Mouse (Mus musculus) cerebellum, adult 11-12 months (tissue): ENCODE results near the gene Pdhb.

ENCODE experiments used
- DNase-seq: peaks from one replicate; pipeline ENCODE4 v3.0.0; 2022

Gene Pdhb

DNA sequence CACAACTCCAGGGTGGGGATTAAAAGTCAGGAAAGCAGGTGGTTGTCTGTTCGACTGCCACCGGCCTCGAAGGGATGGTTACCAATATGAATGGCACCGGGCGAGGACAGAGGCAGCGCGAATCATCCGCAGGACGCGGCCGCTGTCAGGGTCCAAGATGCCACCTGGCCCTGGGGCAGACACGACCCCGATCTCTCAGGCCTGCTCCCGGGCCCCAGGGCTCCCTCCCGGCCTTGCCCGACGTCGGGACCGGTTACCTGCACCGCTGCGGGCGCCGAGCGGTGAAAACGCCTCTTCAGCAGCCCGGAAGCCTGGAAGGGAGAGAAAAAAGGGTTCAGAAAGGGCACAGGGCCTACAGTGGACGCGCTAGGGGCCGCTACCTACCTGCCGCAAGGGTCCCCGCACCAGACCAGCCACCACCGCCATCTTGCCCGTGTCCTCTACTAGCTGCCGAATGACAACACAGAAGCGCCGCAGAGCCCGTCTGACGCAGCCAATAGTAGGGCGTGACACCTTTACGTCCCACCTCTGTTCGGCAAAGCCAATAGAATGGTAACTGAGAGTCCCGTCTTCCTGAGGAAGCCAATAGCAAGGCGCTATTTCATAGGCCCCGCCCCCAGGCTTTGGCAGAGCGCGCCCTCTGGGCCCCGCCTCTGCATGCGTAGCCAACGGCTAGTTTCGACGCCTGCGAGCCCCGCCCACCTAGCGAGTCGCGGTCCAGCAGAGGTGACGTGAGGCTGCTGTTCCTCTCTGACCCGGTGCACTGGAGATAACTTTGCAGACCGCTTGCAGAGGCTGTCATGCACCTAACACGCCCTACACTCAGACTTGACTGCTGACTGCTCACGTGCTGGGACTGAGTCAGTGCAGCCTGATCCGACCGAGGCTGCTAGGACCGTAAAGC, at the start of gene Pdhb:
TSS of gene Pdhb (minus strand) at position 519 of the 904 bp plus-strand sequence.
- peak; percentile 99 for DNase-seq

DNA sequence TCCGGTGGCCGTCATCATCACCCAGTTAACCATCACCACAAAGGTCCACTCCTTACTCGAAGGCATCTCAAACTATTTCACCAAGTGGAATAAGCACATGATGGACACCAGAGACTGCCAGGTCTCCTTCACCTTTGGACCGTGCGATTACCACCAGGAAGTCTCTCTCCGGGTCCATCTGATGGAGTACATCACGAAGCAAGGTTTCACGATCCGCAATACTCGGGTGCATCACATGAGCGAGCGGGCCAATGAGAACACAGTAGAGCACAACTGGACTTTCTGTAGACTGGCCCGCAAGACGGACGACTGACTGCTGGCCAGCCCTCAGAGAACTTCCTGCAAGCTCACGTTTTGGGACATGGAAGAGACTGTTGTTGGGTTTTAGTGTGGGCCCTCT, 49.7 kb upstream of the Pdhb start:
- DNase-seq, result no peak

- DNase-seq, result no peak
These were observed 48.1 kb upstream of the Pdhb start for GRCm38 (mm10) chr14:8220912-8221311.

GRCm38 (mm10) chr14:8220306-8220705, 47.5 kb upstream of the Pdhb start:
- DNase-seq, result no peak

DNA sequence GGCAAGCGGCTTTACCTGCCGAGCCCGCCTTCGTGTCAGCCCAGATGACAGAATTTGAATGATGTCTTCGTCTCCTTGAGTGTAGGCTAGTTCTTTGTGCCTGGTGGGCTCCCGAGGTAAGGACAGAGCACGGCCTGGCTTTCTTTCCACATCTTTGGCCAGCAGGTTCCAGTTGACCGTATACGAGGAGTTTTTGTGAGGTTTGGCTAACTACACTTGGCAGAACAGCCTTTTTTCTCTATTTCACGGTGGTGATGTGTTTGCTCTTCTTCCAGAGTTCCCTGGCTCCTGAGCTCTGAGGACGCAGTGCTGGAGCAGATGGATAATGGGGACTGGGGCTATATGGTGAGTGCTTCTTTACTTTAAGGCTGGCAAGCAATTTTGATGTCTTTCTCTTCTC, 47.1 kb upstream of the Pdhb start:
- DNase-seq, result peak; percentile 43

GRCm38 (mm10) chr14:8218730-8219380, 46.0 kb upstream of the Pdhb start:
- peak; percentile 73 for DNase-seq

GRCm38 (mm10) chr14:8218238-8218637, 45.4 kb upstream of the Pdhb start:
- DNase-seq, result peak; percentile 51

DNA sequence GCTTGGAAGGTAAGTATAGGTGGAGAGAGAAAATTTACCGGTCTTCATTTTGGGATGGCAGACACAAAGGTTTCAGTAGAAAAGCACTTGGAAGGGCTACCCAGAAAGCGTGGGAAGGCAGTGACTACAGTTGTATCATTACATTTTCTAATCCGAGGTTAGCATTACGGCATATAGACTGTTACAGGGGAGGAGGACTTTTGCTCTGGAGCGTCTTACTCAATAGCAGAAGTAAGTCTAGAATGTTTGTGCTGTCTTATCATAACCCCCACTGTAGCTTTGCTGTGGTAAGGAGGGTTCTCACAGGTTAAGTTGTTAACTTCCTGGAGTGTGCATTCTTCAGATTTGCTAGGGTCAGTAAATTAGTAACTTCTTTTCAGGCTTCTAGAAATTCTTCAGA, 43.3 kb upstream of the Pdhb start:
- DNase-seq, result no peak

DNA sequence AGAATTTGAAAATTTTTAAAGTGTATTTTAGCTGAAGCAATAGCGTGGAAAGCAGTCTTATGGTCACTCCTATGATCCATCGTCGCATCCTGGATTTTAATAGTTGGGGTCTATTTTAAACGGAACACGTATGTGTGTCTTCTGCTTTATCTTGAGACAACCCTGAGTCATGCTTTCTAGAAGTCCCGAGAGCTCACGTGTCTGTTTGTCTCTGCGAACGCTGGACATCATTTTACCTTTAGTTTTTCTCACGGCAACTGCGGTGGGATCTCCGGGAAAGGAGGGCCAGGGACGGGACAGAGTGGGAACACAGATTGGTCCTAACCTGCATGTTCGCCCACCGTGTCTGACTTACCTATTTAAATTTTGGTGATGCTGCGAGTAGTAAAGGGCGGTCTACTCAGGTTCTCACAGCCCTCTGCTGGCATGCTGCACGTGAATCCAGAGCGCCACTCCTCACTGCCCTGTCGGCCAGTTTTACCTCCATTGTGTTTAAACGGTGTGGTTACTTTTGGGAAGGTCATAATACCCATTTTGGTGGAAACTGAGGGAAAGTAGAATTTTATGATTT, 42.5 kb upstream of the Pdhb start:
- peak; percentile 41 for DNase-seq

- DNase-seq, result peak; percentile 83
These were observed 41.7 kb upstream of the Pdhb start for GRCm38 (mm10) chr14:8214299-8215207.

DNA sequence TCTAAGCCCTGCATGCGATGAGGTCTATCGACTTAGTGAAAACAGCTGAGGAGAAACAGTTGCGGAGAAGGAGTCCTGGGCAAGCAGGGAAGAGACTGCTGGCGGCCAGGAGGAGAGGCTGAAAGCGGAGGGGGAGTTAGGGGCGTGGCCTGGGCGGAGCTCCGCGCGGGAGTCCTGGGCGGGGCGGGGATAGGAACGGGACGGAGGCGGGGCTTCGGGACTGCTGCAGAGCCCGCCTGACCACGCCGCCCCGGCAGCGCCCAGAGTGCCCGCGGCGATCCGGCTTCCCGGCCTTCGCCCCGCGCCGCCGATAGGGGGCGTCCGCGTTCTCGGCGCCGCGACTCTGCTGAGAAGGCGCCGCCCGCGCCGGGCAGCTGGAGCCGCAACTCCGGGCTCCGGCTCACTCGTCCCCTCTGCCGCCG, 41.0 kb upstream of the Pdhb start, which contains the start of gene Kctd6:
TSS of gene Kctd6 (plus strand) at position 338 of the 422 bp plus-strand sequence.
- DNase-seq, result peak; percentile 98

DNA sequence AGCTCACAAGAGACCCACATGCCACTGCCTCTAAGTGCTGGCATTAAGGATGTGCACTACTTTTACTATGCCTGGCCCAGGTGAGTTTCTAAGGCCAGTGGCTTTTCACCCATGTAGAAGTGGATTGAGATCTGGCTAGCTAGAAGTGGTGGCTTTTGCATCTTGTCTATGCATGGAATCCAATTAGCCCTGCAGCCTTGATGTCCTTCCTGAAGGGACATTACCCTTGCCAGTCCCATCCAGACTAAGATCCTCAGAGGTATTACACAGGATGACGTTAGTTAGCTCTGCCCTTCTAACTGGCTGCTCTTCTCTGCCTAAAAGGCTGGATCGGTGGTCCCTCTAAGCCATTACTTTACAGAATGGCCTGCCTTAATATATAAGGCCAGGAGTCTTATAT, 40.2 kb upstream of the Pdhb start:
- peak; percentile 35 for DNase-seq

DNA sequence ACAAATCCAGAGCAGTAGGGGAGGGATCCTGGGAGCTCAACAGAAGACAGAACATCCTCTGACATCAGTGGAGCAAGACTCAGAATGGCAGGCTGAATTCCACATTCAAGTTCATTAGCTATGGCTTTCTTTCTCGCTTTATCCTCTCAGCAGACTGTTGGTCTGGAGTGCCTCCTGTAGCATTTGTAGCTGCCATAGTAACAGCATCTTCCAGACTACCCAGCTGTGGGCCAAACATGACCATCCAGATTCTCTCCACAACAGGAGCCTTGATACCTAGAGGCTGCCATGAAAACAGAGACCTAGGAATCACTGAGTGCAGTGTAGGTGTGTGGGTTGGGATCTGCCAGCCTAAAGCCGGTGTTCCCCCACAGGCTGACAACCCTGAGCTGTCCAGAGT, 37.1 kb upstream of the Pdhb start:
- DNase-seq, result no peak

DNA sequence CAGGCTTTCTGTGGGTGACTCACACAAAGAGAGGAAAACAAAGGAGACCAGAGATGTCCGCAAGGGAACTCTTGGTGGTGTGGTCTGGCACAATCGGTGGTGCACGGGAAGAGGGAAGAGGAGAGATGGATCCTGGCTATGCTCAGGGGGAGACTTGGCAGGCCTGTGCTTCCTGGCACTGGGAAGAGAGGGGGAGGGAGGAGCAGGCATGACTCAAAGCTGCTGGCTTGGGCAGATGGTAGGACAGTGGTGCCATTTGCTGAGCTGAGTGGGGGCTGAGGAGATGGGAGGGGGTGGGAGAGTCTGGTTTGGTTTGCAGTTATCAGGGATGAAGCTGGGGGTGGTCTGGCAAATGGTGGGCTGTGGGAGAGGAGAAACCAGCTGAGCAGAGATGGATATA, 36.1 kb upstream of the Pdhb start:
- DNase-seq, result peak; percentile 52

GRCm38 (mm10) chr14:8207543-8207942, 34.7 kb upstream of the Pdhb start:
- no peak for DNase-seq

DNA sequence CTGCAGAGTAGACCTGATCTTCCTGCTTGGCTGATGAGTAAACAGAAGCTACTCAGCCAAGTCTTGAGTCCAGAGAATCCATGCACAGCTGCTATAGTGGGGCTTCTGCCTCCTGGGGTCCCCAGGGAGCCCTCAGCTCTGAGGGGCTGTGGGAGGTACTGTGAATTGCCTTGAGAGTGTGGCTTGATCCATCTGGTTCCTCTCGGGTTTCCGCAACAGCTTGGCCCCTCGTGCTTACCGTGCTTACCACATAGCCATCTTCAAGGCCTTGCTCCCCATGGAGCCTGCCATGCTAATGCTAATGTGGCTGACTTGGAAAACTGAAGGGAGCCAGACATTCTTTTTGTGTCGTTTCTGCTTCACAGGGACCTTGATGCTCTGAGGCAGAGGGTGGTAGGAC, 34.3 kb upstream of the Pdhb start:
- DNase-seq, result no peak

DNA sequence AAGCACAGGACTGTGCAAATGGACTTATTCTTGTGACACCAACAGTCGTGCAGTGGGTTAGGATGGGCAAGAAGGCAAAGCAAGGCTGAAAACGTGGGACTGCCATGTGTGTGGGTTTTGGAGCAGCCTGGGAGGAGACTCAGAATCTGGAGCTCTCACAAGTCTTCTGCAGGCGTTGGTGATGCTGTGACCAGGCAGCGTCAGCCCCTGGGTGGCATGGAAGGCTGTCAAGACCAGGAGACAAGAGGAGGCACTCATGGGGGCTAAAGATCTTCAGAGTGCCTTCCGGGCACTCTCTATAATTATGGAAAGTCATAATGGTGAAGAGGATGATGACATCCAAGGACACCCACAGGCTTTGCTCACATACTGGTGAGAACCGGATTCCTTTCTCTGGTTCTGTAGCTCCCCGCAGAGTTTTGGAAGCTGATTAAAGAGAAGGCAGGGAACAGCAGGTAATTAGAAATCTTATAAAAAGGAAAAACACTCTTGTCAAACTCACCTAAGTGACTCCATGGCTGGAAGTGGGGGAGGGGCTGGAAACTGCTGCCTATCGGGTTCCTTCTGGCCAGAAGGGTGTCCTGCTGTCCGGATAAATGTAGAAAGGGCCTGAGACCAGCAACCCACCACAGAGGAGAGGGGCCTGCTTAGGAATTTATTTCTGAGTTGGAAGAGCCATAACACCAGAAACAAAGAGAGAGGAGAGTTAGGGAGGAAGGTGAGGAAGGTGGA, 33.5 kb upstream of the Pdhb start:
- no peak for DNase-seq

DNA sequence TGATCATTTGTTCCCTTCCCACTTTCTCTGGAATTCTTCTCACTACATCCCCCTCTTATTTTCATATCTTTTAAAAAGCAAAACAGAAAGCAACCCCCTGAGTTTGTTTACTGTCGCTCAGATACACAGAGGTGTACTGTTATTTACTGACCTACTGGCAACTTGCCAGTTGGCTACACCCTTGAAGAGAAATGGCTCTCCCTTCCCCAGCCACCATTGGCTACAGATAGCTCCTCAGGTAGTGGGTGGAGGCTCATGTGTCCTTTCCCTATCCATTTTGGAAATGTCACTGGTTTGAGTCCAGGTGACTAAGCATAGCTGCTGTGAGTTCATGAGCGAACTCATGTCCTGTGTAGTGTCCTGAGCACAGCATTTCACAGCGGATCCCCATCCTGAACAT, 28.9 kb upstream of the Pdhb start:
- DNase-seq, result no peak

- DNase-seq, result no peak
These were observed 27.9 kb upstream of the Pdhb start for GRCm38 (mm10) chr14:8200769-8201168.

DNA sequence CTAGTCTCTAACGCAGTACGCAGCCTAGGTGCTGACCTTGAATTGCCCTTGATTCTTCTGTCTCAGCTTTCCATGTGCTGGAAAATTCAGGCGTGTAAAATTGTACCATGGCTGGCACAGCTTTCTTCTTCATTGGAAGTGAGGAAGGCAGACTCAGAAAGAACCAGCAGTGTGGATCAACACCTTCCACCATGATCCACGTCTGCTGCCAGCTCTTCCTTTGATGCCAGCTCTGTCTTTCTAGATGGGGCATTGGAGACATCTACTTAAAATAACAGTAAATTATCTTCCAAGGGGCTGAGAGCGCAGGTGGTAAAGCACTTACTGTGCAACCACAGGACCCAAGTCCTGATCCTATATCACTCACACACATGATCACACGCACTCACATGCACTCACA, 19.9 kb upstream of the Pdhb start:
- no peak for DNase-seq

DNA sequence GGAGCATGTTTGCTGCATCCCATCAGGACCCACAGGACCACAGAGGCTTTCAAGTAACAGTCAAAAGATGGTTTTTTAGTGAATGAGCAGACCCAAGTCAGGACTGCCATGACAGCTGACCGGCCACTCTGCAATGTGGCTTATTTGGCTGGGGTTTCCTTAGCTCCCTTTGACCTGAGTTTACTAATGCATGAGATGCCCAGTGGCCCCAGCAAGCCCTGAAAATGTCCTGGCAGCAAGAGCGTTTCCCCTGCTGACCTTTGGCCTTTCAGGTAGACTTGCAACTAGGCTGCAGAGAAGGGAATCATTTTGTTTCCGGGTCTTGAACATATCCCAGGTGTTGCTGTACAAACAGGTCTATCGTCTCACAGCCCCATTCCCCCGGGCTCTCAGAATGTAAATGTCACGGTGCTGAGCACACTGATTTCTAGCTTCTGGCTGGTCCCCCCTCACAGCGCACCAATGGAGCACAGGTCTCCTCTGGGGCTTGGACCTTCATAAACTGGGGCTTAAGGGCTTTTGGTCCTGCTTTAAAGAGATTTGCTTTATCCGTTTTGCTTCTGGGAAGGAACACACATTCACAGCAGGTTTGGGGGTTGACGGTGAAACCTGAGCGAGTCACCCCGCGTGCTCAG, 18.6 kb upstream of the Pdhb start:
- DNase-seq, result no peak

DNA sequence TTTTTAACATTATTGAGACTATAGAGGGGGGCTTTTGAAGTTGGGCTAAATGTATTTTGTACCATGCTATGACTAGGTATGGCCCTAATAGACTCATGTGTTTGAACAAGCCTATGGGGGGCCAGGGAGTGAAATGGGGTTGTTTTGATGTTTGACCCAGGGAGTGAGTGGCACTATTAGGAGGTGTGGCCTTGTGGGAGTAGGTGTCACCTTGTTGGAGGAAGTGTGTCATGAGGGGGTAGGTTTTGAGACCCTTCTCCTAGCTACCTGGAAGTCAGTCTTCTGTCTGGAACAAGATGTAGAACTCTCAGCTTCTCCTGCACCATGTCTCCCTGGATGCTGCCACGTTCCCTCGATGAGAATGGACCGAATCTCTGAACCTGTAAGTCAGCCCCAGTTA, 17.7 kb upstream of the Pdhb start:
- no peak for DNase-seq
